Mouse (Mus musculus): ENCODE measurements around the gene Mrpl33. TPM values are rescaled to one million over a fixed set of nuclear protein-coding genes. Genes with fewer than 3 reads are reported as not detected.

The Mrpl33 gene
- polyA plus RNA-seq (2015; fragmentation: Nextera tagmentation; extraction: Ambion mirVana) = 314 and 320 TPM in 2 replicates

DNA sequence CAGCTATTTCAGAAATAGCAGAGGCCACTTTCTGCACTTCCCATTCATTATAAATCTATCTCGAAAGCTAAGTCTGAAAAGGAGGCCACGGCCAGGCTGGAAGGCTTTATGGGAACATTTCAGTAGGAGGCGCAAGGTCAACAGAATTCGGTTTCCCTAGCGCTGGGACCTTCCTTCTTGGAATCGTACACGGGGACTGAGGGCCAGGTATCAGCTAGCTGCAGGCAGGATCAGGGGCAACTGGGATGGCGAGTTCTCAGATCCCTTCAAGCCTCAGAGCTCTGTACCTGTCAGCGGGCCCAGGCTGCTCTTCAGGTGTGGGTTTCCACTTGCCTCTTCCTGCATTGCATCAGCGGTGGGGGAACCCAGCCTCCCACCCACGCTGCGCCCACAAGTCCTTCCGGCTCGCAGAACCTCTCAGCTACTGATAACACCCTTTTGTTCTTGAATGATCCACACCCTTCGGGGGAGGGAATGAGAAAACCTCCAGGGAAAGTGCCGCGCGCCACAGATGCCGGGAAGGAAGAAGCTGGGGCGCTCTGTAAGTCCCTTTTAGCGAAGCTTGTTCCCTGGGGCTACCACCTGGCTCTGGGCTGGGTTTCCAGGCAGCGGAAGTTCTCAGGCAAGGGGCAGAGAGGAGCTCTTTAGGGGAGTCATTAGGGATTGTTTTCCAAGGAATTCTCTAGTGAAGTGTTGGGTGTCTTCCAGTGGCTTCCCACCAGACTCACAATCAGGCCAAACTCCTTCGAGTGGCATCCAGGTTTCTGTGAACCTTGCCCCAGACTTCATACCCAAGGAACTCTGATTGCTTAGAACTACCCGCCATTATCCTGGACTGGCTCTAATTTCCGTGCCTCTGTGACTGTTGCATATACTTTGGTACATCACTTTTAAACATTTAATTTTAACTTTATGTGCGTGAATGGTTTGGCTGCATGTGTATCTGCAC lies at the start of gene Mrpl33:
Gene Mrpl33, plus strand, starts transcription at position 455 of the 949 bp plus-strand sequence.

DNA sequence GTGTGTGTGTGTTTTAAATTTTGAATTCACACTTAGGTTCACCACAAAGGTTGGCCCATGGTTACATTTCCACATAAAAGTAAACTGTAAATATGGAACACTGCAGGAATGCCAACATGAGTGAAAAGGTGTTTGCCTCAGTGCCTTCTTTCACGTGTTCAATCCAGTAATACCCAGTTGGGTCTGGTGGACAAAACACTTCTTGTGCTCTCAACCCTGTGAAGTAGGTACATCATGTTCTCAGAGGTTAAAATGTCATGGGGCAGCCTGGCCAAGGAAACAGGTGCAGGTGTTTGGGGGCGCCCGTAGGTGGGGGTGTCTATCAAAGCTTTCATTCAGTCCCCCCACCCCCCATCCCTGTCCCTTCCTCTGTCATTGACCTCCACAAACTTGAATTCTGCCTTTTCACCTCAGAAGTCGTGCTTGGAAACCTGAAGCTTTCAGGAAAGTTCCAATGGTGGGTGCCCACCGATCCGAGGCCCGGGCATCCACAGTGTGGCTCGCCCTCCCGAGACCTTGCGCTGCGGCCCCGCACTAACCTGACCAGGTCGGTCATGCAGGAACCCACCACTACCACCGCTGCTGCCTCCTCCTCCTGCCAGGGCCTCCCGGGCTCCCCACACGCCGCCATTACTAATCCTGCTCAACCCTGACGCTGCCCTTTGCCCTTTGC lies 100.4 kb downstream of the Mrpl33 start, which contains the start of gene Rbks:
Gene Rbks, minus strand, starts transcription at position 657 of the 673 bp plus-strand sequence.

GRCm38 (mm10) chr5:31697644-31698296 lies 101.0 kb downstream of the Mrpl33 start, which contains the start of gene Babam2:
TSS of gene Babam2 (plus strand) at chr5:31697684.

Other genes starting within 250 kb of the Mrpl33 start
- 21.0 and 25.4 TPM in 2 replicates for gene Zfp512, start 144.5 kb upstream of the Mrpl33 start, polyA plus RNA-seq (2015; fragmentation: Nextera tagmentation; extraction: Ambion mirVana)
- gene 4930548H24Rik, start 111.2 kb upstream of the Mrpl33 start, polyA plus RNA-seq (2015; fragmentation: Nextera tagmentation; extraction: Ambion mirVana) = not detected in 2 replicates
- 17.1 and 19.3 TPM in 2 replicates for gene Gpn1, start 102.2 kb upstream of the Mrpl33 start, polyA plus RNA-seq (2015; fragmentation: Nextera tagmentation; extraction: Ambion mirVana)
- 17.9 and 19.3 TPM in 2 replicates for gene Slc4a1ap, start 69.9 kb upstream of the Mrpl33 start, polyA plus RNA-seq (2015; fragmentation: Nextera tagmentation; extraction: Ambion mirVana)
- gene Supt7l, start 69.1 kb upstream of the Mrpl33 start, polyA plus RNA-seq (2015; fragmentation: Nextera tagmentation; extraction: Ambion mirVana) = 9.7 and 11.1 TPM in 2 replicates
- 24.7 and 25.5 TPM in 2 replicates for gene Rbks, start 100.7 kb downstream of the Mrpl33 start, polyA plus RNA-seq (2015; fragmentation: Nextera tagmentation; extraction: Ambion mirVana)
- 46.8 and 50.4 TPM in 2 replicates for gene Babam2, start 100.7 kb downstream of the Mrpl33 start, polyA plus RNA-seq (2015; fragmentation: Nextera tagmentation; extraction: Ambion mirVana)

Measured in spleen, postnatal 0 days (tissue).